Mouse (Mus musculus): ENCODE results near the gene Nup155.

- TF ChIP-seq CTCF (IDR thresholded peaks at IDR 0.05), result no peak
- TF ChIP-seq EP300 (IDR thresholded peaks at IDR 0.05), result no peak
Observed at GRCm38 (mm10) chr15:8109782-8110181, 709 bp downstream of the Nup155 start.

All from lung, postnatal 0 days (tissue).